Mouse (Mus musculus) adrenal gland, adult (tissue): Measurements from ENCODE around the gene Cd247.
A peak's percentile ranks its signal among the peaks of the same experiment; 100 is the strongest.

ENCODE experiments used
- DNase-seq, 2 experiments: peaks; one replicate each; pipeline ENCODE4 v3.0.0; 2022 to 2023; ENCODE audit warnings: low spot score in 1 of 2; ENCODE audit not compliant: inconsistent age in 2 of 2

The Cd247 gene

DNA sequence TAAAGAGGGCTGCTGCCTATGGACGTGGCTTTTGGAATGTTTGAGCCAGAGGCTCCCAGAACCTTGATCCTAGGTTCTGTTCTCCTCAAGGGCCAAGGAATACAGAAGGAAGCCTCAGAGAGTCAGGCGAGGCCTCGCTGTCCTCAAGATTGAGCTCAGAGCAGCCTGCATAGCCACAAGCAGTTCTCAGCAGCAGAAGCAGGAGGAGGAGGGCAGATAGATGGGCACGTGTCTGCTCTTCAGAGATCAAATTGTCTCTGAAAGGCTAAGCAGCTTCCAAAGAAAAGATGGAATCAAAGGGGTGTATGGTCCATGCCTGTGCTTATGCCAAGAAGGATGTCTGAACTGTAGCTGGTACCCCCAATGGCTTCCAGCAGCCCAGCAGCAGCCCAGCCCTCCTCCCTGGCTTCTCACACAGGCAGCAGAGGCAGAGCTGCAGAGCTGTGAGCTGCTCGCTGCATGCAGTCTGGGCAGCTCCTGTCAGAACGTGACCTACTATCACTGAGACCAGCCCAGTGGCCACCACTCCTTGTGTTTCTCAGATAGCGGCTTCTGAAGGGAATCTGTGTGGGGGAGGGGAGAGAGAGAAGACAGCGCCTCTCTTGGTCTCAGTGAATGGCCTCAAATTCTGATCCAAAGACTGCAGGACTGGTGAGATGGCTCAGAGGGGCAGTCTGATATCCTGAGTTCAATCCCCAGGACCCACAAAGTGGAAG, 29.8 kb downstream of the Cd247 start:
- no peak for DNase-seq

DNA sequence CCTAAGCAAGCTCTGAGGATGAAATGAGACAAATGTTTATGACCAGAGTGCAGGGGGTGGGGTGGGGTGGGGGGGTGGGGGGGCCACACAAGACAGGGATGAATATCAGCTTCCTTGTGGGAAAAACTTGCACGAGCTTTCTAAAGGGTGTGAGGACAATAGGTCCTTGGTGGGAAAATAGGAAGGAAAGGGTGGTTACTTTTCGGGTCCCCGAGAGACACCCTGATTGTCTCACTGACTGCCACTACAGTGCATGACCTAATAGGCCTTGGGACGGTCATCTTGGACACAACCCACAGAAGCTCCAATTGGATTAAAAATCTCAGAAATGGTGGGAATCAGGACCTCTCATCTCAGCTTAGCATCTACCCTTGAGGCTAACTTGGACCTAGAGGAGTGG, 30.7 kb downstream of the Cd247 start:
- DNase-seq, result no peak

DNA sequence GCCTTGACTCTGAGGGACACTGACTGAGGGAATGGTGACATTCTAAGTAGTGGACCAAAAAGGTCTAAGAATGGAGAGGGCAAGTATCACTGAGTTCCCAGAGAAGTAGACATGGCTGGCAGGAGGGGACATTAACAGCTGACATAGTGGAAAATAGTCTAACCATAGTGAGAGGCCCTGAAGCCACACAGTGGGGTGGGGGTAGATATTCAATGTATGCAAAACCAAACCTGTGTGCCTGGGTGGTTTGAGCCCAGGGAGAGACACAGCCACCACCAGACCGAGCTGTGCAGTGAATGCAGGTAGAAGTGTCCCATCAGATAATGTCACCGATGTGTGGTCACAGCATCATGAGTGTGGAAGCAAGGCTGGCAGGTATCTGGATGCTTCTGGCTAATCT, 33.5 kb downstream of the Cd247 start:
- DNase-seq, result no peak

DNA sequence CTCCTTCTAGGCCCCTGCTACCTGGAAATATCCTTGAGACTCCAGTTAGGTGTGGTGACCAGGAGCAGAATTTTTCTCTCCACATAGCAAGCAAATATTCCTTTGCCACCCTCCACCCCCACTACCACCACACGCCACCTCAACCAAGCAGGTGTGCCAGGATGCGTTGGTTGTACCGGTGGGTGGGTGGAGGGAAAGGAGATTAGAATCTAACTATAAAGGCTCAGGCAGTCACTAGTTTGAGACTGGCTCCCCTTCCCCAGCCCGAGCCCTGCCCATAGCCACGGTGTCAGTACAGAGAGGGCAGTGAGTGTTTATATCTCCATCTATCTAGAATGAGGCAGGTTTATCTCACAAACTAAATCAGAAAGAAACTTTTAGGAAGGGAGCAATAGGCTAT, 39.7 kb downstream of the Cd247 start:
- no peak for DNase-seq

DNA sequence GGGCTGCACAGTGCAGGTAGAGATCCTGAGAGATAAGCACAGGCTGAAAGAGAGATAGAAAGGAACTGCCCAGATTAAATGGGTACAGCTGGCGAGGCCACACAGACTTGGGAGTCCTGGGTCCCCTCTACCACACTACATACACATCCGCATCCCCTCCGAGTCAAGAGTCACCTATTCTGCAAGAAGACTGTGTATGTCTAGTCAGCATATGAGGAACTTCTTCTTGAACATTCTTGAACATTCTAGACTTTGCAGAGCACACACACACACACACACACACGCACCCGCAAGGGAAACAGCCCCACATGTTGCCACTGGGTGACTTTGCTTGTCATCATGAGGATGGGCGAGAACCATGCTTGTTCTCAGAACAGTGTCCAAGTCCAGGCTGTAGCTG, 40.1 kb downstream of the Cd247 start:
- DNase-seq, result no peak

DNA sequence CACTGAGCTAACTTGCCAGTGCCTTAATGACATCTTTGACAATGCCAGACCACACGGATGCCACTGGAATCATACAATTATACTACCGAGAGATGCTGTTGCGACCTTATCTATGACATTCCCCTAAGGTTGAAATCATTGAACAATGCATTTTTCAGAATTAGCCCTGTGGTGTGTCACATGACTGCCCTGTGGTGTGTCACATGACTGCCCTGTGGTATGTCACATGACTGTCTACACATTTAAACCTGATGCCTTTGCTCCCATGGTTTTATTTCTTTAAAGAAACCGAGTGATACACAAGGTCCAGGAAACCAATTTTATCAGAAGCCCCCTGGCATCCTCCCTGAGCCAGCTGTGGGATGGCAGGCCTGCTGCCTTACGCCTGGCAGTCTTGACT, 41.4 kb downstream of the Cd247 start:
- no peak for DNase-seq

DNA sequence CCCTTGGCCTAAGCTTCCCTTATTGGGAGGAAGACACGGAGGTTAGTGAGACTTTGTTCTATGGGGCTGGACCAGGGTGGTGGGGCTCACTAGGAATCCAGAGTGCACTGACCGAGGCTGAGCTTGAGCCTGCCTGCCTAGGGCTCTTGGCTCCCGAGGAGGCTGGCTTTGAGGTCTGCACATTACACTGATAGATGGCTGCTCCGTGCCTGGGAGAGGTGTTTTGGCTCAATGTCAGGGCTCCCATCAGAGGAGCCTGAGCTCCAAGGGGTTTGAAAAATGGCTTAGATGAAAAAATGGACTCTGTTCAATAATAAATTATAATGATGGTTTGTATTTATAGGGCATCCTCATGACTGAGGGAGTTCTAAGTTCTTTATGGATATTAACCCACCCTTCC, 44.8 kb downstream of the Cd247 start:
- DNase-seq, result no peak

DNA sequence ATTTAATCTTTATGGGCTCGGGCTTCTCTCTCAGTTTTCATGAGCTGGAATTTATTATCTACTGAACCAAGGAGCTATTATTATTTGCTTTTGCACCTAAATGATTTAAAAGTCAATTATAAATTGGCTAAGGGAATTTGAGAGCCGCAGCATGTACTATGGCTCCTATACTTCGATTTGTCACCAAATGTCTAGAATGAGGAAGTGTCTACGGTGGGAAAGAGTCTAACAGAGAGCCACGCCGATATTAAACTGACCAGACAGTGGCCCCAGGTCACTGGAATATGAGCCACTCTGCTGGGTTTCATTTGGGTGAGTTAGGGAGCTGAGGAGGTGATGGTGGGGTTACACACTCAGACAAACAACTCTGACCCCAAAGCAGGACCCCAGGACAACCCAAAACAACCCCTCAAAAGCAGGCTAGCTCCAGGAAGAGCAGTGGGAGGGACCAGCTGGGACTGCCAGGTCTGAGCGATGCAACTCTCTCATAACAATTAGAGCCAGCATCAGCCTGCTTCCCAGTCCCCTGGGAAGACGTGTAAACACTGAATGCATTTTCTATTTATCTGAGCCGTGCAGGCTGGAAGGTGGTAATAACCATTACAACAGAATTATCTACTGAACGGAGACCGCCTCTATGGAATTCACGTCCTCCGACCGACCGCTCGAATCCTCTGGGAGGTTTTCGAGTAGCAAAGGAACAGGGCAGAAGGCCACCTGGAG, 45.6 kb downstream of the Cd247 start:
- no peak for DNase-seq

DNA sequence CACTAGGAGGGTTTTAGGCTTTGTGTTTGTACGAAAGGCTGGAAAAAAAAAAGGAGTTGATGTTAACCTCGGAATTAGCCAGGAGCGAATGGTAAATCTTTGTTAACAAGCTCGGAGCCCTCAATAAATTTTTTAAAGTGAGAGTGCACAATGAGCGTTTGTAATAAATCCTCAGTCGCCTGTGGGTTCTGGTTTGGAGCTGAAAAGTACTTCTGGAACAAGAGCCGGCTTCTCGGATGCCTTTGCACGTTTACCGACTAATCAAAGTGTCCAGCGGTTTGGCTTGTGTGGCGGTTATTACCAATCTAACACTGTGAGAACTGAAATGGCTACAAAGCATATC, 46.1 kb downstream of the Cd247 start:
- DNase-seq, result no peak

DNA sequence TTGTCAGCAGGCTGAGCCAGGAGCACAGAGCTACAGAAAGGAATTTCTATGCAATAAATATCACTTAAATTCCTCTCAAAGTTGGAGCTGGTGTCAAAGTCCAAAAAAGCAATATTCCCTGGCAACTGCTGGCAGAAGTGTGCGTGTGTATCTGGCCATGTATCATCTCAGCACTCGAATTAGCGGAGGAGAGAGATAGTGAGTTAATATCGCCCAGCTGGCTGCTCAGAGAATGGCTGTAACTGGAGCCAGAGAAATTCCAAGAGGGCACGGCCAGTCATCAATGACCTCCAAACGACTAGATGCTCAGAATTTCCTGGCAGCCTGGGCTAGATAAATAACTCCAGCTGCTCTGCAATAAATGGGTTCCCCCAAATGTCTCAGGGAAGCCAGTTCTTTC, 48.0 kb downstream of the Cd247 start:
- DNase-seq, result peak; percentile 24 to 70

DNA sequence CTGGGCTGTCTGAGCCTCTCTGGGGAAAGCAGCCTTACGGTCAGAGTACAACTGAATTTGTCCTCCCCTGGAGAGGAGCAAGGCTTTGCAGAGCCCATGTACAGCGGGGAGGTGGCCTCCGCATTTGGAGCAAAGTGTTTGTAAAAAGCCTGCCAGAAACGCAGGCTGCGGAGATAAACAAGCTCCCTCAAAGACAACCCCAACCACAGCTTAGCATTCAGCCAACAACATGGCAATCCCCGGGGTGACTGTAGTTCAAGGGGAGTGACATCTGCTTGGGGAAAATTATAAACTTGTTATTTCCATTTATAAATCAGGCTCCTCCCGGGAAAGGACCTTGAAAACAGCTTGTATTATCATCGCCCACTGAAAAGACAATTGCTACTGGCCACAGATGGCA, 49.1 kb downstream of the Cd247 start:
- DNase-seq, result no peak

DNA sequence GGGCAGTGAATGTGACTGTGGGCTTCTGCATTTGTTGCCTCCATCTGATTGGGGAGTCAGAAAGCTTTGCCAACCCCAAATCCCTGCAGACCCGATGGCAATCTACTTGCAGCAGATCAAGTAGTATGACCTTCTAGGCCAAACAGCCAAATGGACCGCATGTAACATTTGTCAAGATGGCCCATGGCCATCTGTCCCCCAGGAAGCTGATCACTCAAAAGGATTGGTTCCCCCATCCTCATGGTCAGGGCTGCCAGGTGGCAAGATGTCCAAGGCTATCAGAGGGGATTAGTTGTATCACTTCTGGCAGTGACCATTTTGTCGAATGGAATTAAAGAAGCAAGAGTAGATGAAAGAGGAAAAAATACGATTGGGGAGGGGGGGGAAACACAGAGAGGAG, 50.7 kb downstream of the Cd247 start:
- DNase-seq, result no peak

DNA sequence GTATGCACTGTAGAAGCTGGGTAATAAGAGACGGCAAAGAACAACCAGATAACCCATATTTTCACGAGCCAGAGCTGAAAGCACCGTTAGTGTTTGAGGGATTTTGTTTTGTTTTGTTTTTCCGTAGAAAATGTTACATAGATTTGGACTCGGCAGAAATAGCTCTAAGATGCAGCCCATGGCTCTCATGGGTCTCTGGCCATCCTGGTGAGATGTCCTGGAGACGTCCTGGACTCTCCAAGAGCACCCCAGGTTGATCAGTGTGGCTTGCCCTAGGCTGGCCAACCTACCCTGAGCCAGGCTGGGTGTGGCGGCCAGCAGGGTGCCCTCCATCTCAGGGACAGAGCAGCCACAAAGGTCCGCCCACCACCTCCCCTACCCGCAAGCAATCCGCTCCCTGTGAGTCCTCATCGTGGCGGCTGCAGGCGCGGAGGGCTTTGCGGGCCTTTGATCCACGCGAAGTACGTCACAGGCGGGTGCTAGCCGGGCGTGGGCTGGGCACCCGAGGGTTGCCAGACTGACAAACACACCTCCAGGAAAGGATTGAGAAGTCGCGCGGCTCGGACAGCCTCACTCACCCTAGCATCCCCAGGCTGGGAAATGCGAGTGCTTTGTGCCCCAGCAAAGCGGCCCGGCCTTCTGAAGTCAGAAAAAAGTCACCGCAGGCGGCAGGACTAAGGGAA, 52.2 kb downstream of the Cd247 start:
- DNase-seq, result peak in 1 of 2 experiments; percentile 47

DNA sequence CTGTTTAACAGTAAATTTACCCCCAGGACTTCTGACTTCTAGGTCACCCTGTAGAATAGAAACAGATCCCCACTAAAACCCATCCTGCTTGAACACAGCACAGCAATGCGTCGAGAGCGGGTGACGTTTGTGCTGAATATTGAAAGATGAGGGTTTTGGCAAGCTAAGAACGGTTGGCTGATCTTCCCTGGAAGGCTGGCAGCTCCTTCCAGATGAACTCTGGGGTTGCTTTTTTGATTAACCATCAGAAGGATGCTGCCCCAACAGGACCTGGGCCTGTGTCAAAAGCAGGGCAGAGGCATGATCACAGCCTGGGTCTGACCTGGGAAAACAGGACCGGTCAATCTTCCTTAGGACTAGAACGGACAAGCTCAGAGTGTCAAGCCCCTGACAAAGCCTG, 53.7 kb downstream of the Cd247 start:
- DNase-seq, result no peak

DNA sequence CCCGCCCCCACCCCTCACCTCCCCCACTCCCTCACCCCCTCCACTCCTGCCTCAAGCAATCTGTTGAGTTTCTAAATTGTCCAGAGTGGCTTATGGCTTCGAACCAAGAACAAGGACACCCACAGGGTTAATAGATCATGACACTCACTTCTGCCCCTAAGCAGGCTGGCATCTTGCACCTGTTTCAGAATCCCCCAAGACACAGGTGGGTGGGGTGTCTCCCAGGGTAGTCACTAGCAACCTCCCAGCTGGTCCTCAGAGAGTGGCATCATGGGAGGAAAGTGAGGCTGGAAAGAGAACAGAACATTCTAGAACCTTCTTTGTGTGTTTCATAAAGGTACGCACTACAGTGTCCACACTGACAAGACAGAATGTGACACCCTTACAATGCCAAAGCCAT, 55.1 kb downstream of the Cd247 start:
- no peak for DNase-seq

DNA sequence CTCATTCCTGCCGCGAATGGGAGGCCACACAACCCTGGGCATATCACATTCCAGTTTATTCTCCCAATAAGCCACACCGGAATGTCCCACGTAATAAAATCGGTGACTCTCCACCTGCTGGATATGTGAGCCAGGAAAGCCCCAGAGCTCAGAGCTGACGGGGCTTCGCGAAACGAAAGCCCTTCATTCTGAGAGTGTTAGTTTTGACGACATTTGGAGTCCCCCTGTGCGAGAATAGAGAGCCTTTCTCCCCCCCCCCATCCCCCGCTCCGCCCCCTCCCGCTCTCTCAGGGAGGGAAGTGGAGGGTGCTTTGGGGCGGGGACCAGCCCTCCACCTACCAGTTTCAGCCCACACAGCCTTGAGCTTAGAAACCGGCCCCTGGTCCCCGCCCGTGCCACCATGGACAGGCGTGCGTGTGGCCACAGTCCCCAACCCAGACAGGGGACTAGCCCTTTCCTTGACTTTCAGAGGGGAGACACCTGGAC, 56.0 kb downstream of the Cd247 start:
- DNase-seq, result peak in 1 of 2 experiments; percentile 37

DNA sequence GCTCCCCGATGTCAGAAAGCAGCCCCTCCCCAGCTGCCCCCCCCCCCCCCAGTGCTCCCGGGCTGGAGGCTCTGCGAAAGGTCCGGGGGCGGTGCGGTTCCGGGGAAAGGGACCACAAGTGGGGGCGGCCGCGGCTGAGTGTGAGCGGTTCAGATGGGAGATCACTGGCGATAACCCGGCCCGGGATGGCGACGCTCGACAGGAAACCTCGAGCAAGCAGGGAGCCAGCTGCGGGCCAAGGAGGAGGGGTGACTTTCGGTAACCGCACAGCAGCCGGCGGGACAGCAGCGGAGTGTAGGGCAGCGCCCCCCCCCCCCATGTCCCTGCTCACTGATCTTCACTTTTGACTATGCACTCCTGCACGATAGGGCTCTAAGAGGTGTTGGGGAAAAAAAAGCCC, 56.5 kb downstream of the Cd247 start:
- peak in 1 of 2 experiments; percentile 24 for DNase-seq

DNA sequence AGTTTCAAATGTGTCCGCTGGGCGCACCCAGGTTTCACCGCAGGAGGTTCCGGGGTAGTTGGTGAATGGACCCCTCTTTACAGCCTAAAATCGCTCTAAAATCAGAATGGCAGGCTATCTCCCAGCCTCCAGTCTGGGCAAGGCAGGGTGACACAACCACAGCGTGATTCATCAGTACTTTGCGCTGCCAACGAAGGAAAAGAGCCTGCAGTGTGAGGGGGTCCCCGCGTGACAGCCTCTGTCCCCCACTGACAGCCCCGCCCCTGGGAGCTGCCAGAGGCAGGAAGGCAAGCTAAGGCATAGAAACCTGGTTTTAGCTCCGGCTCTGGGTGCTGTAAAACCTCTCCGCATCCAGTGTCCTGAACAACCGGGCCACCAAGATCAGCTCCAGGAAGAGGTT, 56.9 kb downstream of the Cd247 start:
- DNase-seq, result peak; percentile 41 to 80

DNA sequence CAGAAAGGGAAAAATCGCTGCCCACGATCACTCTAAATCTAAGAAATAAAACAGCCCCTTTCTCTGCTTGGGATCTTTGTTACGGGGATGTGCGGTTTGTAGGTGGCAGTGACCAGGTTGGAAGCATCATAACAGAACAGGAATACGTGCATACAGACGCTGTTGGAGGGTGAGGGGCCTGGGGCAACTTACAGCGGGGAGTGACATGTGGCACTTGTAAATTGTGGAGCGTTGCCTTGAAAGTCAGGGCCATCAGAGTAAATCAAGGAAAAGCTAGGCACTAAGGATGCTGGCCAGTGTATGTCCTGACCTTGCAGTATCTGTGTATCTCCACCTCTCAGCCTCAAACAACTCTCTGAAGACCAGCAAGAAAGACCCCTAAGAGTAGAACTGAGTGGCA, 59.9 kb downstream of the Cd247 start:
- no peak for DNase-seq

DNA sequence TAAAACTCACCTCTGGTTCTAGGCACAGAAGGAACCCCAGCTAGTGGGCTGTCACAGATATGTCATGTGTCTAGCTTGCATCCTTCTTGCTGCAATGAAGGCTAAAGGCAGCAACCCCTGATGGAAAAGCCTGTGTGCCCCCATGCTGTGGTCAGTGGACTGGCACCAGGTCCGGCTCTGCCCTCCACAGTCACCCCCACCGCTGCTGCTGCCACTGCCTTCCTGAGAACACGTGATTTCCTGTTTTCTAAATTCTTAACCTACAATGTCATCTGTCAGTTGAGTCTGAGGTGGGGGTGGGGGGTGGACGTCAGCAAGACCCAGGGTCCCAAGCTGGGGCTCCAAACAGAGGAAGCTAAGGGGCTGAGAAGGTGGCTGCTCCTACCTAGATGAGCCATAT, 60.4 kb downstream of the Cd247 start:
- DNase-seq, result no peak

DNA sequence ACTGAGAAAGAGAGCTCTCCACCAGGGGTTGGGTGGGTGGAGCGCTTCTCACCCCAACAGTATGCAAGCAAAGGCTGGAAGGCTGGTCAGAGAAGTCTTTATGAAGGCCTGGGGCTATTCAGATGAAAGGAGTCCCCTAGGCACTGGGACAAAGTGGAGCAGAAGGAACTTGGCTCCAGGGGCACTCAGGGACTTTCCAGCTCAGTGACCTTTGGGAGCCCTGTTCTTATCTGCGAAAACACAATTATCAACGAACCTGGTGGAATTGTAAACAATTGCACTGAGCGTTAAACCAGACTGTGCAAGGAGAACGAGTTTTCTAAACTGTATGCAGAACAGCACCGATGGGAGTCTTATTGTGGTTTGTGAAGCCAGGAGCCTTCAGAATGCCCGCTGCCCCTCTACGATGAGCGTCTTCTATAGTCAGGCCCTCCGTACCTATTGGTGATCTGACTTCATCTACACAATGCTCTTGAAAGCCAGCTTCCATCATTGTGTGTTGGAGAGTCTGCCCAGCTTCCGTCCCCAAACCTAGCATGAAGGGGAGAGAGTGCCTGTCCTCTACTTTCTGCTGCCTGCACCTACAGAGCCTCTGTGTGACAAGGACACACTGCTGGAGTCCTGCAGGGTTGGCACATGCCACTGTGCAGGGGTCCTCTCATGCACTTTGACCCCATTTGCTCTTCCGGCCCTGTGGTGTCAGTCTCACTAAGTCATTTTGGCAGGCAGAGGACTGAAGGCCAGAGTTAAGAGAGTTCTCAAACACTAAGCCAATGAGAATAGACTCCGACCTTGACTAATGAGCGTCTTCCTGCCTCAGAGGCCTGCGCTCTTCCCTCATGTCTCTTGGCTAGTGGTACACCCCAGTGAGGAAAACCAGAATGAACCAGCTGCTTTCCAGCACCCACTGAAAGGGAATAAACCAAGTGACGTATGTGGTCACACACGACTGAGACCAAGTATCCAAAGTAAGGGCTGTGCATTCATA, 61.3 kb downstream of the Cd247 start:
- peak in 1 of 2 experiments; percentile 53 for DNase-seq
